Mouse (Mus musculus): ENCODE results near the gene Fggy. TPM values are rescaled to one million over a fixed set of nuclear protein-coding genes. Genes with fewer than 3 reads are reported as not detected.

Fggy gene
- polyA plus RNA-seq, 1 experiment = 22.2 TPM

DNA sequence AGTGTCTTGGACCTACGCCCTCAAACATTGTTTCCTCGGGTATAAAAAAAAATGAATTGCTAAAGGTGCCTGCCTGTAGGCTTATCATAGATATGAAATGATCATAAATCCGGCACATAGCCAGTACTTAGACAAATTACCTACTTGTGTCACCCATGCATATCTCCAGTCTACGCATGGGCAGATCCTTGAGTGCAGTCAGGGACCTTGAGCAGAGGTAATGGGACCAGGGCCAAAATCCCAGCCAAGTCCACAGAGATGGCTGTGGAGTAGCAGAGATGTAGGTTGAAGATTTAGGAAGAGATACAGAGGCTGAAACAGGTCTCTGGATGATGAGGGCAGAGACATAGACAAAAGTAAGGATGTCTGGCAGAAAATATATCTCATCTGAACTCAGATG, 320.1 kb downstream of the Fggy start:
- TF ChIP-seq EP300 (IDR thresholded peaks at IDR 0.05; ENCODE audit: insufficient read depth, low read depth, low read length) (no peak), CTCF (IDR thresholded peaks at IDR 0.05; ENCODE audit: low read depth, low read length) (no peak)
- no peaks in the 10 kb centered on the region for H3K36me3 ChIP-seq (ENCODE audit: control insufficient read depth, insufficient read depth, low read length, poor library complexity, severe bottlenecking)
- H3K27me3 ChIP-seq (ENCODE audit: control insufficient read depth, insufficient read depth, low read length, poor library complexity, severe bottlenecking) = no peaks in the 10 kb centered on the region; the same call in 1 of the 2 replicates
- no peaks in the 10 kb centered on the region for H3K9me3 ChIP-seq (replicated peaks; ENCODE audit: control insufficient read depth, insufficient read depth, low read length, poor library complexity, severe bottlenecking)
- no peaks in the 10 kb centered on the region for H3K4me1 ChIP-seq (ENCODE audit: control insufficient read depth, insufficient read depth, low read length)
- no peak overlapping the region for H3K4me3 ChIP-seq (ENCODE audit: low read depth, low read length)
- no peak overlapping the region for H3K9ac ChIP-seq (ENCODE audit: low read depth, poor library complexity, severe bottlenecking)
- H3K27ac ChIP-seq (ENCODE audit: insufficient read depth, low read length) = no peak overlapping the region

DNA sequence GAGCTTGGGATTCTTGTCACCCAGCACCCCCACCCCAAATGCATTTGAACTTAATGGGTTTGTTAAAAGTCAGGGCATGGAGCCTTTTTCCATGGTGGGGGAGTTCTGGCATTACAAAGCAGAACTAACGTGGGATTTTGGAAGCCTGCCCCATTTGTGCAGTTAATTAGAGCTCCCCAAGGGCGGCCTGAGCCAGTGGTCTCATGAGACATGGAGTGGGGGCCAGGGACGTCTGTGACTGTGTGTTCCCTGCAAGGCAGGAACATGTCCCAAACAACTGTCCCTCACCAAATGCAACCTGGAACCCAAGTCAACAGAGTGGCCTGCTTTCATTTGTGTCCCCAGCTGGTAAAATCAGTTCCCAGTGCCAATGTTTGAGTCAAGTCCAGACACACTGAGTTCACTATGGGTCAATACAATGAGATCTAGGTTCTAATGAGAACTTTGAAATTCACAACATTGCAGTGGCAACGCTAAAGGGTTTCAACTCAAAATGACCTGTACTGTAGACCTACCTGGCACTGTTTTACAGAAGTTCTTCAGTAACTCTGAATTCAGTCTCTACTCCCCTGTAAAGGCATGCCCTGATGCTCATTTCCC, 324.5 kb downstream of the Fggy start:
- H3K9ac ChIP-seq (ENCODE audit: low read depth, poor library complexity, severe bottlenecking) = no peak overlapping the region

DNA sequence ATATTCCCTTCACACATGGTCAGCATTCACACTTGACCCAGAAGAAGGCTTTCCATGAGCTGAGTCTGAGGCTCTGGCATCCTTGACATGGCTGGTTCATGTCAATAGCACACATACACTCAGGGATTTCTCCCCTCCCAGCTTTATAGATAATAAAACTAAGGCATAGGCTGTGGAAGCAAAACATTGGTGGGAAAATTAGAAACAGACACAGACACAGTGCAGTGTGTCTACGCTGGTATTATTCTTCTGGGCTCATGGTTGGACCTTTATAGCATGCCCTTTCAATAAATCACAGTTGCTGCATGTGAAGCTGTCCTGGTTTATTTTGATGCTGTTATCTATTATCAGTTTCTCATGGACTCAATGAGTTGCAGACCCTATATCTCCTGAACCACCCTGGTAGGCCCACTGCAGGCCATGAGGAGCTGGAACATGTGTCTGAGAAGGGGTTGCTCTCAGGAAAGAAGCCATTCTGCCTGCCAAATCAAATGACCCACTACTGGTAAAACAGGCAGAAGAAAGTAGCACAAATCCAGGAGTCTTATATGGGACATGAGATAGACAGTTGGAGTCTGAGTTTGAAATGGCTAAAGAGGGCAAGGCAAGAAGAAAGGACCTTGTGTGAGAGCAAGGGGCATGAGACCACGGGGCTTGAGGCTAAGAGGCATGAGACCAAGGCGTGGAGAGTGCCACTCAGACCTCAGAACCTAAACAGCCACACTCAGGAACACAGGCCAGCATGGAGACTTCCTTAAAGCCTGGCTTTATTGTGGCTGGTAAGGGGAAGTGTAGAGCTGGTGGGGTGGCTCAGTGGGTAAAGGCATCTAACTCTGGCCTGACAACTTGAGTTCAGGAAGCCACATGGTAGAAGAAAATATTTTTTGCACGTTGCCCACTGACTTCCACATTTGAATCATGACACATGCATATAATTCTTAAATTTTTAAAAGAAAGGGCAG, 327.2 kb downstream of the Fggy start:
- Histone ChIP-seq H3K4me1 (ENCODE audit: control insufficient read depth, insufficient read depth, low read length) (no peaks in the 10 kb centered on the region), H3K4me3 (ENCODE audit: low read depth, low read length) (no peak overlapping the region), H3K9ac (ENCODE audit: low read depth, poor library complexity, severe bottlenecking) (no peak overlapping the region), H3K36me3 (ENCODE audit: control insufficient read depth, insufficient read depth, low read length, poor library complexity, severe bottlenecking) (no peaks in the 10 kb centered on the region), H3K27me3 (ENCODE audit: control insufficient read depth, insufficient read depth, low read length, poor library complexity, severe bottlenecking) (no peaks in the 10 kb centered on the region; the same call in 1 of the 2 replicates), H3K9me3 (replicated peaks; ENCODE audit: control insufficient read depth, insufficient read depth, low read length, poor library complexity, severe bottlenecking) (no peaks in the 10 kb centered on the region), H3K27ac (ENCODE audit: insufficient read depth, low read length) (no peak overlapping the region)
- TF ChIP-seq POLR2A (IDR thresholded peaks at IDR 0.05; ENCODE audit: insufficient read depth, low read length) = no peak
- no peak for TF ChIP-seq CTCF (IDR thresholded peaks at IDR 0.05; ENCODE audit: low read depth, low read length)
- TF ChIP-seq EP300 (IDR thresholded peaks at IDR 0.05; ENCODE audit: insufficient read depth, low read depth, low read length) = no peak

More for the DNA sequence above, 324.5 kb downstream of the Fggy start:
- Histone ChIP-seq H3K4me1 (ENCODE audit: control insufficient read depth, insufficient read depth, low read length) (no peaks in the 10 kb centered on the region), H3K27me3 (ENCODE audit: control insufficient read depth, insufficient read depth, low read length, poor library complexity, severe bottlenecking) (no peaks in the 10 kb centered on the region; the same call in 1 of the 2 replicates), H3K9me3 (replicated peaks; ENCODE audit: control insufficient read depth, insufficient read depth, low read length, poor library complexity, severe bottlenecking) (no peaks in the 10 kb centered on the region), H3K27ac (ENCODE audit: insufficient read depth, low read length) (no peak overlapping the region), H3K4me3 (ENCODE audit: low read depth, low read length) (no peak overlapping the region), H3K36me3 (ENCODE audit: control insufficient read depth, insufficient read depth, low read length, poor library complexity, severe bottlenecking) (no peaks in the 10 kb centered on the region)
- TF ChIP-seq CTCF (IDR thresholded peaks at IDR 0.05; ENCODE audit: low read depth, low read length) (no peak), EP300 (IDR thresholded peaks at IDR 0.05; ENCODE audit: insufficient read depth, low read depth, low read length) (no peak), POLR2A (IDR thresholded peaks at IDR 0.05; ENCODE audit: insufficient read depth, low read length) (no peak)

DNA sequence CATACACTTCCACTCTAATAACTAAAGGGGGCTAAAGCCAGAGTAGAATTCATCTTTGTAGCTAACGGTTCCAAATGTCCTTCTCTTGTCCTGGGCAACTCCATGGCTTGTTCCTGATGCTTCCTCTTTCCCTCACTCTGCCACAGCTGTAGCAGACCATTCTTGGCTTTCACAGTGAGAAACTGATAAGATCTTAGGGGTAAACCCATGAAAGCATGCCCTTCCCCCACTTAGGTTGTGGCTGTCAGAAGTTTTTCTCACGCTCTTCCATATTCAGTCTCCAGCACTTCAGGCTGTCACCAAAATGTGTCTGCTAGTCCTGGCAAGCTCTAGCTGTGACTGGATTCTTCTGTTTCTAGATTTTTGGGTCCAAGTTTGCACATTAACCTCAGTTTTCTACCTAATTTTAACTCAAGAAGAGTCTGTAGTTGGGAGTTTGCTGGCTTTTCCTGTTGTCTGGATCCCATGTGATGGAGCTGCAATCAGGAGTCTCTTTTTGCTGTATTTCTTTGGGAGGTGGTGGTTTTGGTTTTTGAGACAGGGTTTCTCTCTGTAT, 338.0 kb downstream of the Fggy start:
- TF ChIP-seq POLR2A (IDR thresholded peaks at IDR 0.05; ENCODE audit: insufficient read depth, low read length) (no peak), CTCF (IDR thresholded peaks at IDR 0.05; ENCODE audit: low read depth, low read length) (no peak), EP300 (IDR thresholded peaks at IDR 0.05; ENCODE audit: insufficient read depth, low read depth, low read length) (no peak)
- H3K4me3 ChIP-seq (ENCODE audit: low read depth, low read length) = no peak overlapping the region
- no peak overlapping the region for H3K9ac ChIP-seq (ENCODE audit: low read depth, poor library complexity, severe bottlenecking)
- no peaks in the 10 kb centered on the region for H3K36me3 ChIP-seq (ENCODE audit: control insufficient read depth, insufficient read depth, low read length, poor library complexity, severe bottlenecking)
- no peaks in the 10 kb centered on the region for H3K27me3 ChIP-seq (ENCODE audit: control insufficient read depth, insufficient read depth, low read length, poor library complexity, severe bottlenecking)
- H3K4me1 ChIP-seq (ENCODE audit: control insufficient read depth, insufficient read depth, low read length) = no peaks in the 10 kb centered on the region
- H3K27ac ChIP-seq (ENCODE audit: insufficient read depth, low read length) = no peak overlapping the region
- H3K9me3 ChIP-seq (replicated peaks; ENCODE audit: control insufficient read depth, insufficient read depth, low read length, poor library complexity, severe bottlenecking) = no peaks in the 10 kb centered on the region

DNA sequence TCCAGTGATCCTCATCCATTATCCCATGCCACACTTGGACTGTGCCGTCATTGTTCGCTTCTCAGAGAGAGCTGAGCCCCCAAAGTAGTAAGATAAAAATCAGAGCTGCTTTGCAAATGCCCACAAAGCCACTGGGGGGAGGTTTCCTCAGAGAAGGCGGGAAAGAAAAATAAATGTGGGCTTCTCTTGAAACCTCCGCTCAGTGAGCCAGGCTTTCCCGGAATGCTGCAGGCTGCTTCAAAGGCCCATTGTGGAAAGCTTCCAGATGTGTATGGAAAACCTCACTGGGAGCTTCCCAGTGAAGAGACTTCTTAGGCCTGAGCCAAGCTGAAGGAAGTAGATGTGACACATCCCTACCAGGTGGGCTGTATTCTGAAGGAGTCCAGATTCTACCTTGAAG, 339.3 kb downstream of the Fggy start:
- Histone ChIP-seq H3K4me1 (ENCODE audit: control insufficient read depth, insufficient read depth, low read length) (no peaks in the 10 kb centered on the region), H3K9me3 (replicated peaks; ENCODE audit: control insufficient read depth, insufficient read depth, low read length, poor library complexity, severe bottlenecking) (no peaks in the 10 kb centered on the region), H3K36me3 (ENCODE audit: control insufficient read depth, insufficient read depth, low read length, poor library complexity, severe bottlenecking) (no peaks in the 10 kb centered on the region), H3K27ac (ENCODE audit: insufficient read depth, low read length) (no peak overlapping the region), H3K27me3 (ENCODE audit: control insufficient read depth, insufficient read depth, low read length, poor library complexity, severe bottlenecking) (no peaks in the 10 kb centered on the region), H3K9ac (ENCODE audit: low read depth, poor library complexity, severe bottlenecking) (no peak overlapping the region), H3K4me3 (ENCODE audit: low read depth, low read length) (no peak overlapping the region)
- no peak for TF ChIP-seq EP300 (IDR thresholded peaks at IDR 0.05; ENCODE audit: insufficient read depth, low read depth, low read length)
- TF ChIP-seq POLR2A (IDR thresholded peaks at IDR 0.05; ENCODE audit: insufficient read depth, low read length) = no peak
- no peak for TF ChIP-seq CTCF (IDR thresholded peaks at IDR 0.05; ENCODE audit: low read depth, low read length)

Data from ES-Bruce4 (cell line).